Mouse (Mus musculus) neural tube, embryonic 14.5 days (tissue): ENCODE data around the gene Nfatc2. TPM values are rescaled to one million over a fixed set of nuclear protein-coding genes. Genes with fewer than 3 reads are reported as not detected.

Experiments
- ATAC-seq: fragments of 200-750 bp; cut with Nextera tagmentation; 2 replicates; pipeline ENCODE4 v1.8.0; 2017; ENCODE audit warnings: low read depth, mild to moderate bottlenecking, moderate TSS enrichment, moderate library complexity
- H3K27ac ChIP-seq: fragments of 300-500 bp; sonication (generic); 2 replicates; pipeline ENCODE4 v1.5.1; 2014; ENCODE audit warnings: low read depth, mild to moderate bottlenecking, control low read depth, low read length, moderate library complexity, mixed read lengths
- H3K27me3 ChIP-seq: fragments of 300-500 bp; sonication (generic); 2 replicates; pipeline ENCODE4 v1.6.1; 2014; ENCODE audit warnings: low read length; ENCODE audit not compliant: control insufficient read depth, insufficient read depth
- H3K36me3 ChIP-seq: fragments of 300-500 bp; sonication (generic); 2 replicates; pipeline ENCODE4 v1.6.1; 2014; ENCODE audit warnings: low read length, mixed read lengths; ENCODE audit not compliant: control insufficient read depth, insufficient read depth
- H3K4me1 ChIP-seq: fragments of 300-500 bp; sonication (generic); 2 replicates; pipeline ENCODE4 v1.6.1; 2014; ENCODE audit warnings: low read length; ENCODE audit not compliant: control insufficient read depth, insufficient read depth
- H3K4me2 ChIP-seq: fragments of 300-500 bp; sonication (generic); 2 replicates; pipeline ENCODE4 v1.6.1; 2014; ENCODE audit warnings: mild to moderate bottlenecking, low read depth, low read length, control low read depth
- H3K4me3 ChIP-seq: fragments of 300-500 bp; sonication (generic); 2 replicates; pipeline ENCODE4 v1.5.1; 2014; ENCODE audit warnings: low read depth, low read length, control low read depth, mixed read lengths
- H3K9ac ChIP-seq: fragments of 300-500 bp; sonication (generic); replicated peaks from 2 replicates; pipeline ENCODE4 v1.6.1; 2014; ENCODE audit warnings: low read depth, mild to moderate bottlenecking, control low read depth, low read length, mixed read lengths
- H3K9me3 ChIP-seq: fragments of 300-500 bp; sonication (generic); 2 replicates; pipeline ENCODE4 v1.6.1; 2016; ENCODE audit warnings: low read length; ENCODE audit not compliant: control insufficient read depth
- WGBS: fragments of 180-500 bp; shearing (Covaris S2); extraction: QIAGEN DNeasy Blood & Tissue Kit; methylation state at CpG from one replicate; pipeline ENCODE4 v1.1.7; 2014; 5-methylcytosine and 5-hydroxymethylcytosine counted together
- polyA plus RNA-seq: library from polyadenylated mRNA; unstranded; fragments of >200 nt; fragmentation: Nextera tagmentation; extraction: Ambion mirVana; gene quantifications from 2 replicates; pipeline ENCODE4 v1.2.1, GENCODE M21; 2014

Nfatc2 gene
- polyA plus RNA-seq, result 2.6 and 4.0 TPM in 2 replicates

DNA sequence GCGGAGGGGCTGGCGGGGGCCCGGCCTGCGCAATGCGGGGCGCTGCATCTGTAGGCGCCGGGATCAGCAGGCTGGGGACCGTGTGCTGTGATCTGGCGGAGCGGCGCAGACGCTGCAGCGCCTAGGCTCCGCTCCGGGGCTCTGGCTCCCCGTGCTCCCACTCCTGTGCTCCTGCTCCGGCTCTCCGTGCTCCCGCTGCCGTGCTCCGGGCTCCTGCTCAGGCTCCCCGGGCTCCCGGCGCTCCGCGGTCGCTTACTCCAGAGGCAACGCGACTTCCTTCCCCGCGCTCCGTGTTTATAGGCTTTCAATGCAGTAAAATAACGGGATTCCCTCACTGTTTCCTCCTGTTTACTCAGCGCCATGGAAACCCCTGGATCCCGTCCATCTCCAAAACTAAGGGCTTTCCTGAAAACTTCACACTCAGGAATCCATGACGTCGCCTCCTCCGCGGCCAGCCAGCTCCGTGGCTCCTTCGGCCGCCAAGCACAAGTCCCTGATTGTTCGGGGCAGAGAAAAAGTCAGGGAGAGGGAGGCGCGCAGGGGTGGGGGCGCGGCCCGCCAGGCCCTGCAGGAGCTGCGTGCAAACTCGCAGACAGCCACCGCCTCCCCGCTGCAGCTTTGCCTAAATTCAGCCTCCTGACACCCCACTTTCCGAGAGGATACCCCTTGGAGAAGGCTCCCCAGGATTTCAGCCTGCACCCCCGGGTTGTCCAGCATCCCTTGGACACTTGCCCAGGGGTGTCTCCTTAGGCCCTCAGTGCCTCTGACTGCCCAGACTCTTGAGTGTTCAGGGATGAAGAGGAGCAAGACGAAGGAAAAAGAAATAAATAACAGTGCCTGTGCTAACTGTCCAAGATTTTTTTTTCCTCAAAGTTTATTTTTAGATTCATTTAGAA is at the start of gene Nfatc2:
TSS of gene Nfatc2 (minus strand) at position 167 of the 896 bp plus-strand sequence.
- Histone ChIP-seq H3K9me3 (no peaks in the 10 kb centered on the region), H3K27ac (peak within 1 kb of the TSS; percentile 70), H3K4me1 (peaks cover 21% of the 10 kb centered on the region), H3K27me3 (peaks cover 15% of the 10 kb centered on the region), H3K4me2 (peak within 1 kb of the TSS; percentile 81), H3K9ac (peak within 1 kb of the TSS; percentile 66), H3K36me3 (no peaks in the 10 kb centered on the region), H3K4me3 (peak within 1 kb of the TSS; percentile 49)
- ATAC-seq, result peak; percentile 83
- under 1% methylated on average over 46 of the region's 56 CpGs for WGBS

DNA sequence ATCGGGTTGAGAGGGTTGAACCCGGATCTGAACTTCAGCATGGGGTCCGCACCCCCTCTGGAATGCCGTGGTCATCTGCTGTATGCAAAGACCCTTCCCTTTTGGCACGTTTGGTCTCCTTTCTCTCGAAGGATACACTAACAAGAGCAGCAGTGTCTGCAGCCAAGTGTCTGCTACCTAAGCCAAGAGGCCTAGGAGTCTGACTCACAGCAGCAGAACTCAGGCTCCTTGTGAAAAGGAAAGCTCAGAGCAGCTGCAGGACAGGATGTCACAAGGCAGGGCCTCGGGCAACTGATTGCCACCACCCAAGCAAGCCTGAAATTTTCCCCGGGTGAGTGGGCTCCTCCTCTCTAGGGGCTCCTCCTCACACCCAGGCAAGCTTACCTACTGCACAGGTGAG is 46.7 kb upstream of the Nfatc2 start:
- Histone ChIP-seq H3K27ac (no peak overlapping the region), H3K36me3 (peaks cover 43% of the 10 kb centered on the region), H3K4me3 (no peak overlapping the region), H3K27me3 (no peaks in the 10 kb centered on the region), H3K4me2 (no peak overlapping the region), H3K9ac (no peak overlapping the region), H3K9me3 (no peaks in the 10 kb centered on the region), H3K4me1 (no peaks in the 10 kb centered on the region)
- 82% methylated on average over 8 of the region's 8 CpGs for WGBS
- no peak for ATAC-seq

DNA sequence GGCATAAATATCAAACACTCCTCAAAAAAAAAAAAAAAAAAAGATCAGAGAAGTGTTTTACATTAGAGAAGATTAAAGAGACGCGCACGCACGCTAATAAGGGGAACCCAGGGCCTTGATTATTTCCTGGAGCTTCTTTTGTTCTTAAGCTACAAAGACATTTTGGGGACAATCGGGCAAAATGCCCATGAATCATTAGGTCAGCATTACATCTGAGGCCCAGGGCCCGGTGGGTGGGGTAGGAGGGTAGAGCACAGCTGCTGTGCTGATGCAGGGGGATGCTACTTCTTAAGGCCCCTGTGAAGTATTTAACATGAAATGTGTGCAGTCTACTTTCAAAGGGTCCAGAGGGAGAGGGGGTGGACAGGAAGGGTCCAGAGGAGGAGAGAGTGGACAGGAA is 43.4 kb upstream of the Nfatc2 start:
- H3K4me1 ChIP-seq, result no peaks in the 10 kb centered on the region
- H3K4me3 ChIP-seq, result no peak overlapping the region
- H3K9ac ChIP-seq, result no peak overlapping the region
- 28% methylated on average over 6 of the region's 6 CpGs for WGBS
- H3K27me3 ChIP-seq, result no peaks in the 10 kb centered on the region
- peaks cover 41% of the 10 kb centered on the region for H3K36me3 ChIP-seq
- ATAC-seq, result no peak
- H3K4me2 ChIP-seq, result no peak overlapping the region
- H3K9me3 ChIP-seq, result no peaks in the 10 kb centered on the region
- no peak overlapping the region for H3K27ac ChIP-seq

DNA sequence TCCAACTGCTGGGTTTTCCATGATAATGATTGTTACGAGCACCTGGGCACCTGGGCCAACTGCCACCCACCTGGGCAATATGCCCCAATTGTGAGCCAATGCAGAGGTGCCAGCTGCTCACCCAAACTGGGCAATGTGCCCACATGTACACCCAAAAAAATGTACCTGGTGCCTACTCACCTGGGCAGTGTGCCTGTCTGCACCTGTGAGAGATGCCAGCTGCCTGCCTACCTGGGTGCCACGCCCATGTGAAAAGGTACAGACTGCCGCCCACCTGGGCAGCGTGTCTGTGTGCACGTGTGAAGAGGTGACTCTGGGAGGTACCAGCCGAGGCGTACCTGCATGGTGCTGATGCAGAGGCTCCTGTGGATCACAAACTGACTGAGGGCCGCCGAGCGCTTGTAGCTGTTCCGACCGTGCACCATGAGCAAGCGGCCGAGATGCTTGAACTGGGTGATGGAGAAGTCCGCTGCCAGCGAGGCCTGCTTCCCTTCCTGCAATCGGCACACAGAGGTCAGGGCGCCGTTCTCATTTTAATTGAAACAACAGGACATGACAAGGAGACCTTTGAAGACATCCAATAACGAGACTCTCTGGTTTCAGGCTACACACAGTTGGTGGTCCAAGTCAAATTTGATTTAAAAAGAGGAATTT is 42.2 kb upstream of the Nfatc2 start:
- H3K36me3 ChIP-seq, result peaks cover 44% of the 10 kb centered on the region
- no peak overlapping the region for H3K4me3 ChIP-seq
- no peak overlapping the region for H3K9ac ChIP-seq
- WGBS, result 88% methylated on average over 20 of the region's 20 CpGs
- H3K4me1 ChIP-seq, result no peaks in the 10 kb centered on the region
- no peaks in the 10 kb centered on the region for H3K9me3 ChIP-seq
- H3K27ac ChIP-seq, result no peak overlapping the region
- ATAC-seq, result no peak
- H3K27me3 ChIP-seq, result no peaks in the 10 kb centered on the region
- H3K4me2 ChIP-seq, result no peak overlapping the region

DNA sequence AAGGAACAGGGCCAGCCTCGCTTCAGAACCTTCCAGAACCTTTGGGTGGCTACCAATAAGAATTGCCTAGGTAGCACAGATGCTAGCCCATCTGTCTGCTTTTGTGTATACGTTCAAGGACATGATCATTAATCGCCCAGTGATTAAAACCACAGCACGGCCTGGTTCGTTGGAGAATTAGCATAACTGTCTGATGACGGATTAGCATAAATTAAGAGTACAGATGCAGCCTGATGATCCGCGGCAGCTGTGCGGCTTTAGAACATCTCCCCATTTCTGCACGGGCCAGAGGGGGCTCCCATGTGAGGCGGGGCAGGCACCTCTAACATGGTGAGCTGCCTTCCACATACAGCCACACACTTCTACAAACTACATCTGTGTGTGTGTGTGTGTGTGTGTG is 40.7 kb upstream of the Nfatc2 start:
- peaks cover 49% of the 10 kb centered on the region for H3K36me3 ChIP-seq
- H3K4me3 ChIP-seq, result no peak overlapping the region
- H3K27ac ChIP-seq, result no peak overlapping the region
- H3K4me2 ChIP-seq, result no peak overlapping the region
- H3K27me3 ChIP-seq, result no peaks in the 10 kb centered on the region
- ATAC-seq, result 0 out of 2 replicates have a peak, but pooled peaks have one; percentile 28
- WGBS, result 41% methylated on average over 11 of the region's 11 CpGs
- H3K9me3 ChIP-seq, result no peaks in the 10 kb centered on the region
- H3K9ac ChIP-seq, result no peak overlapping the region
- no peaks in the 10 kb centered on the region for H3K4me1 ChIP-seq

DNA sequence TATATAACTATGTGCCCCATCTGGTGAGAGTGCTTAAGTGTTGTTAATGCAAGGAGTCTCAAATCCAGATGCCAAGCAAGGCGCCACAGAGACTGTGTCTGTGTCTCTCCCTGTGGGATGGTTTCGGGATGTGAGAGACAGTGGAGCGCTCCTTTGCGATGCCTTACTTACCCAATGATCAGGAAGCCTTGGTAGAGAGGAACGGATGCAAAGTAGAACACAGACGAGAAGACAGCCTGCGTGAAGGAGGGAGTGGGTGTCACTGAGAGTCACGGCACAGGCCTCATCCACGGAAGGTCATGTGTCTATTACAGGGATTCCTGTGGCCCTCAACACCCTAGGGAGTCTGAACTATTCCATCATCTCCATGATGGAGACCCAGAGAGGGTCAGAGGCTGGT is 39.0 kb upstream of the Nfatc2 start:
- peaks cover 44% of the 10 kb centered on the region for H3K36me3 ChIP-seq
- no peaks in the 10 kb centered on the region for H3K4me1 ChIP-seq
- no peak overlapping the region for H3K4me3 ChIP-seq
- H3K27me3 ChIP-seq, result no peaks in the 10 kb centered on the region
- H3K9me3 ChIP-seq, result no peaks in the 10 kb centered on the region
- H3K4me2 ChIP-seq, result no peak overlapping the region
- 90% methylated on average over 9 of the region's 9 CpGs for WGBS
- H3K9ac ChIP-seq, result no peak overlapping the region
- no peak for ATAC-seq
- no peak overlapping the region for H3K27ac ChIP-seq

DNA sequence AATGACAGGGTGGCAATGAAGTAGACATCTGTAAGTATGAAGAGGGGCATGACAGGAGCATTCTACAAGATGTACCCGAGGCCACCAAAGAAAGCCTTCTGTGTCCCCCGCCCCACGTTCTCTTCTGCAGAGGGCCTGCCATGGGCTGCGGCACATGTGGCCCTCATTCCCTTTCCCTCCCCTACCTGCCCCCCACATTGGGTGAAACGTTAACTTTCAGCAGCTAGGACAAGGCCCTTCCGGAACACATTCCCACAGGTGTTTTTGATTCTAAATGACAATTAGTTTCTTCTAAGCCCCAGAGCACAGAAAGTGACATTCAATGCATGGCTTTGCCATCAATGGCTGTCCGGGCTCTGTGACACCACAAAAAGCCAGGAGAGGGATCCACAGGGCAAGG is 33.4 kb upstream of the Nfatc2 start:
- Histone ChIP-seq H3K4me1 (no peaks in the 10 kb centered on the region), H3K36me3 (peaks cover 25% of the 10 kb centered on the region), H3K4me3 (no peak overlapping the region), H3K9ac (no peak overlapping the region), H3K27me3 (no peaks in the 10 kb centered on the region), H3K9me3 (no peaks in the 10 kb centered on the region), H3K27ac (no peak overlapping the region), H3K4me2 (no peak overlapping the region)
- ATAC-seq, result no peak
- 92% methylated on average over 7 of the region's 7 CpGs for WGBS

DNA sequence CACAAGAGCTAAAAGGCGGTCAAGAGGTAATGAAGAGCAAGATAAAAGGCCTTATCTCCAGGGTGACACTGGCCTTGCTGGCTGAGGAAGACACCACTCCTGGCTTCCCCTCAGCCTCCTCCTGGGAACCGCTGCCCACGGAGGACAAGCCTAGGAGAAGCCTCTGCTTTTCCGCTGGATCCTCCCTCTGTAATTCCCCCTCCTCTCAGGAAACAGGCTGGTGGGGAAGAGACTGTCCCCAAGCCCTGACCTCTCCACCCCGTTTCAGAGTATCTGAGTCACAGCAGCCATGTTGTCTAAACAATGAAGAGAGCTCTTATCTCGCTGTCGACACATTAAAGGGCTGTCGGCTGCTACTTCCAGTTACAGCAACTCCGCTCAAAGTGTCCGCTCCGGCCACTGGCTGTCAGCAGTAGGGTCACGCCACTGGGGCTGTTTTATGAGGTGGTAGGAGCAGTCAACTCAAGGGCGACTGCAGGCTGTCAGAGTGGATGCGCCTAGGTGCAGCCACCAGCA is 31.9 kb upstream of the Nfatc2 start:
- Histone ChIP-seq H3K4me2 (no peak overlapping the region), H3K27me3 (no peaks in the 10 kb centered on the region), H3K36me3 (peaks cover 17% of the 10 kb centered on the region), H3K4me1 (no peaks in the 10 kb centered on the region), H3K4me3 (no peak overlapping the region), H3K9me3 (no peaks in the 10 kb centered on the region), H3K9ac (no peak overlapping the region), H3K27ac (no peak overlapping the region)
- ATAC-seq, result no peak
- 55% methylated on average over 14 of the region's 14 CpGs for WGBS

DNA sequence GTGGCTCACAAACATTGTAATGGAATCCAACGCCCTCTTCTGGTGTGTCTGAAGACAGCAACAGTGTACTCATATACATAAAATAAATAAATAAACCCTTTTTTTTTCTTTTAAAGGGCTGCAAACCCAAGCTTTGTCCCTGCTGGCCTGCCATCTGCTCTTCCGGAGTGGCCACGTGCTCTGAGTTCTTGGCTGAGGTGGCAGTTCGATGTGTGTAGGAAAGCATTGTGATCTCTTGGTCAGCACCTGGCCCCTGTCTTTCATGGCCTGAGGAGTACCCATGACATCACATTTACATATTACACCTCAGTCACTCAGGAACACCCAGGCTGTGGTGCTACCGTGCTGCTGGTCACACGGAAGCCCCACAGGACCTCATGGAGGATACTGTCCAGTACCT is 31.1 kb upstream of the Nfatc2 start:
- Histone ChIP-seq H3K36me3 (peaks cover 14% of the 10 kb centered on the region), H3K4me2 (no peak overlapping the region), H3K9ac (no peak overlapping the region), H3K9me3 (no peaks in the 10 kb centered on the region), H3K27me3 (no peaks in the 10 kb centered on the region), H3K4me1 (no peaks in the 10 kb centered on the region), H3K4me3 (no peak overlapping the region), H3K27ac (no peak overlapping the region)
- WGBS, result 80% methylated on average over 6 of the region's 6 CpGs
- no peak for ATAC-seq
